Mouse (Mus musculus): ENCODE measurements at regions not wholly inside any gene's neighbourhood (a gene's known extent, or its start where the extent isn't known, plus 50 kb on each side); places are given as distances from the start of the nearest gene placed in this dataset.

GRCm38 (mm10) chr1:176618896-176619295 is 195.0 kb downstream of the Cep170 start:
- Histone ChIP-seq H3K9ac (ENCODE audit: low read depth, low read length) (no peak overlapping the region), H3K36me3 (ENCODE audit: control insufficient read depth, insufficient read depth, low read length) (no peaks in the 10 kb centered on the region), H3K4me1 (ENCODE audit: control insufficient read depth, insufficient read depth, low read length) (no peaks in the 10 kb centered on the region), H3K27ac (replicated peaks; ENCODE audit: insufficient read depth, low read depth, low read length) (no peak overlapping the region), H3K27me3 (ENCODE audit: control insufficient read depth, insufficient read depth, low read length) (no peaks in the 10 kb centered on the region), H3K79me2 (ENCODE audit: control insufficient read depth, insufficient read depth, low read length) (no peaks in the 10 kb centered on the region), H3K4me3 (ENCODE audit: insufficient read depth, low read depth, low read length) (no peak overlapping the region)
- TF ChIP-seq CTCF (IDR thresholded peaks at IDR 0.05; ENCODE audit: low read depth, low read length), result no peak
- no peak for TF ChIP-seq POLR2A (IDR thresholded peaks at IDR 0.05; ENCODE audit: extremely low read depth, insufficient read depth, low read length)
- no peak for DNase-seq (ENCODE audit: extremely low read depth, low read depth, low spot score)
- WGBS, result 70% methylated on average over 4 of the region's 4 CpGs

GRCm38 (mm10) chr1:176615673-176616072 is 198.2 kb downstream of the Cep170 start:
- Histone ChIP-seq H3K27me3 (ENCODE audit: control insufficient read depth, insufficient read depth, low read length) (no peaks in the 10 kb centered on the region), H3K4me3 (ENCODE audit: insufficient read depth, low read depth, low read length) (no peak overlapping the region), H3K79me2 (ENCODE audit: control insufficient read depth, insufficient read depth, low read length) (no peaks in the 10 kb centered on the region), H3K9ac (ENCODE audit: low read depth, low read length) (no peak overlapping the region), H3K4me1 (ENCODE audit: control insufficient read depth, insufficient read depth, low read length) (no peaks in the 10 kb centered on the region), H3K36me3 (ENCODE audit: control insufficient read depth, insufficient read depth, low read length) (no peaks in the 10 kb centered on the region), H3K27ac (replicated peaks; ENCODE audit: insufficient read depth, low read depth, low read length) (no peak overlapping the region)
- no peak for DNase-seq (ENCODE audit: extremely low read depth, low read depth, low spot score)
- TF ChIP-seq POLR2A (IDR thresholded peaks at IDR 0.05; ENCODE audit: extremely low read depth, insufficient read depth, low read length), result no peak
- TF ChIP-seq CTCF (IDR thresholded peaks at IDR 0.05; ENCODE audit: low read depth, low read length), result no peak
- WGBS, result 75% methylated on average over 2 of the region's 2 CpGs

GRCm38 (mm10) chr1:176594312-176594711 is 219.6 kb downstream of the Cep170 start:
- DNase-seq (ENCODE audit: extremely low read depth, low read depth, low spot score), result no peak
- WGBS, result 65% methylated on average over 2 of the region's 2 CpGs
- no peaks in the 10 kb centered on the region for H3K27me3 ChIP-seq (ENCODE audit: control insufficient read depth, insufficient read depth, low read length)
- H3K79me2 ChIP-seq (ENCODE audit: control insufficient read depth, insufficient read depth, low read length), result no peaks in the 10 kb centered on the region
- no peak overlapping the region for H3K4me3 ChIP-seq (ENCODE audit: insufficient read depth, low read depth, low read length)
- no peak overlapping the region for H3K9ac ChIP-seq (ENCODE audit: low read depth, low read length)
- no peaks in the 10 kb centered on the region for H3K36me3 ChIP-seq (ENCODE audit: control insufficient read depth, insufficient read depth, low read length)
- no peaks in the 10 kb centered on the region for H3K4me1 ChIP-seq (ENCODE audit: control insufficient read depth, insufficient read depth, low read length)
- TF ChIP-seq CTCF (IDR thresholded peaks at IDR 0.05; ENCODE audit: low read depth, low read length) (no peak), POLR2A (IDR thresholded peaks at IDR 0.05; ENCODE audit: extremely low read depth, insufficient read depth, low read length) (no peak)
- no peak overlapping the region for H3K27ac ChIP-seq (replicated peaks; ENCODE audit: insufficient read depth, low read depth, low read length)

DNA sequence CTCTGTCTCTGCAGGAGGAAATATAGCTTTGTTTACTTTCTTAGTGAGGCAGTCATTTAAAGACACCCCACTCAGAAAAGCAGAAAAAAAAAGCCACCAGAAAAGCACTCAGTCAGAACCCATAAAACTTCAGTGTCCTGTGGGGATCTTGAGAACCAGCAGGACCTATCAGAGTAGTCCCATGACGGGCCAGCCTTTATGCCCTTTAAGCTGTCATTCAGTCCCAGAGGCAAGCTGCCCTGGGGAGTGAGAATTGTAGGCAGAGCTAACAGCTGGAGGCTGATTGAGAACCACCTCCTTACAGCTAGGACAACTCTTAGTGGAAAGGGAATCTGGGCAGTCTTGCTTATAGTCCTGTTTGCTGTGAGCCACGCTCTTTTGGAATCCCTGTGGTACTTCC is 225.7 kb downstream of the Cep170 start:
- no peak overlapping the region for H3K4me3 ChIP-seq (ENCODE audit: insufficient read depth, low read depth, low read length)
- TF ChIP-seq POLR2A (IDR thresholded peaks at IDR 0.05; ENCODE audit: extremely low read depth, insufficient read depth, low read length) (no peak), CTCF (IDR thresholded peaks at IDR 0.05; ENCODE audit: low read depth, low read length) (no peak)
- H3K79me2 ChIP-seq (ENCODE audit: control insufficient read depth, insufficient read depth, low read length), result no peaks in the 10 kb centered on the region
- no peaks in the 10 kb centered on the region for H3K4me1 ChIP-seq (ENCODE audit: control insufficient read depth, insufficient read depth, low read length)
- no peak for DNase-seq (ENCODE audit: extremely low read depth, low read depth, low spot score)
- WGBS, result 50% methylated on average over 2 of the region's 2 CpGs
- no peak overlapping the region for H3K27ac ChIP-seq (replicated peaks; ENCODE audit: insufficient read depth, low read depth, low read length)
- no peaks in the 10 kb centered on the region for H3K27me3 ChIP-seq (ENCODE audit: control insufficient read depth, insufficient read depth, low read length)
- no peaks in the 10 kb centered on the region for H3K36me3 ChIP-seq (ENCODE audit: control insufficient read depth, insufficient read depth, low read length)
- H3K9ac ChIP-seq (ENCODE audit: low read depth, low read length), result no peak overlapping the region

DNA sequence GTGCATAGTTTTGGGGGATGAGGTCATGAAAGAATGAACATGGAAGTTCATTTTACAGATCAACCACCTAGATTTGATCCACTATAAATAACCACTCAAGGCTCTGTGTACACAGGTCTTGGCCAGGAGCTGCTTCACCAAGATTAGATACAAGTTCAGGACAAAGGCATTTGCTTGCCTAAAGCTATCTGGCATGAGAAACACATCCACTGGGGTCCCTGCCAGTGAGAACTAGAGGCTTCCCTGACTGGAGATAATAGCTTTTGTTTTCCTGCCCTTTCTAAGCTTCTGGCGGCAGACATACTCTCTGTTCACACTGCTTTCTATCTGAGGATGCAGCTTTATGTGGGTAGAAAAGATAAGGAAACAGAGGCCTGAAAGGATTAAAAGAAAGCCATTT is 240.2 kb downstream of the Cep170 start:
- no peak overlapping the region for H3K27ac ChIP-seq (replicated peaks; ENCODE audit: insufficient read depth, low read depth, low read length)
- H3K9ac ChIP-seq (ENCODE audit: low read depth, low read length), result no peak overlapping the region
- 14% methylated on average over 1 of the region's 1 CpGs for WGBS
- TF ChIP-seq POLR2A (IDR thresholded peaks at IDR 0.05; ENCODE audit: extremely low read depth, insufficient read depth, low read length) (no peak), CTCF (IDR thresholded peaks at IDR 0.05; ENCODE audit: low read depth, low read length) (no peak)
- H3K36me3 ChIP-seq (ENCODE audit: control insufficient read depth, insufficient read depth, low read length), result no peaks in the 10 kb centered on the region
- no peak for DNase-seq (ENCODE audit: extremely low read depth, low read depth, low spot score)
- no peak overlapping the region for H3K4me3 ChIP-seq (ENCODE audit: insufficient read depth, low read depth, low read length)
- H3K4me1 ChIP-seq (ENCODE audit: control insufficient read depth, insufficient read depth, low read length), result no peaks in the 10 kb centered on the region
- H3K79me2 ChIP-seq (ENCODE audit: control insufficient read depth, insufficient read depth, low read length), result no peaks in the 10 kb centered on the region
- no peaks in the 10 kb centered on the region for H3K27me3 ChIP-seq (ENCODE audit: control insufficient read depth, insufficient read depth, low read length)

DNA sequence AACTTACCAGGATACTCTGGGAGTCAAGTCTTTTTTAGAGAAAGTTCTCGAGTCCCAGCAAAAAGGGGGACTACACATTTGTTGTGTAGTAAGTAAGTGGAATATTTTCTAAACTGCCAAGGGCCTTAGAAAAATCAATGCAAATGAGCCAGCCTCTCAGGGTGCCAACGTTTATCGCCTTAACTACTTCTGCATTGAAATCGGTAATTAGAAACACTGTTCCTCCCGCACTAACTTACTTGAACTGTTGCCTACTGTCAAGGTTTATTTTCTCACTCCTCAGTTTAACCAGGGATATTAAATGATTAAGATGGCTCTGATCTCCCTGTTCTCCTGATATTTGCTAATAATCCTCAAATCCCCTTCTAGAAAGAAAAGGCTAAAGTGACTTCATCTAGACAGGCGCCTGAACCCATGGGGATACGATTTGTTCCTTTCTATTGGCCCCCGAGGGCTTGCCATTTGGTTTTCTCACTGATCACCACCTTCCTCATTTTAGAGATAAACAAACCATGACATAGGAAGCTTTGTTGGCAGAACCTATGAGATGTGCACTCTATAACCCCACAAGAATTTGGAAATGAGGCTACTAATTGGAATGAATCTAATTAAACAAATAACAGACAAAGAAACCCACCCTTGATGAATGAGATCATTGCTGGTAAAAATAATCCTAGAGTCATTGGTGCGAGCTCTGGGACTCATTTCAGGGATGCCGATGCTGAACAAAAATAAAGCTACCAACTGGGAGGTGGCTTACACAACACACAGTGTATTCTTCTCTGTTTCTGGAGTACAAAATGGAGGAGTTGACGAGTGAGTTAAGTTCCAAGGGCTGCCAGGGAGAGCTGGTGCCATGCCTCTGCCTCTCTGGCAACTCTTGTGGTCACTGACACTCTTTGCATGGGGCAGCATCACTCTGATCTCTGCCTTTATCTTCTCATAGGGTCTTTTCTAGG is 255.1 kb downstream of the Cep170 start:
- H3K4me1 ChIP-seq (ENCODE audit: control insufficient read depth, insufficient read depth, low read length), result no peaks in the 10 kb centered on the region
- no peaks in the 10 kb centered on the region for H3K36me3 ChIP-seq (ENCODE audit: control insufficient read depth, insufficient read depth, low read length)
- no peak overlapping the region for H3K9ac ChIP-seq (ENCODE audit: low read depth, low read length)
- no peak overlapping the region for H3K4me3 ChIP-seq (ENCODE audit: insufficient read depth, low read depth, low read length)
- H3K27me3 ChIP-seq (ENCODE audit: control insufficient read depth, insufficient read depth, low read length), result no peaks in the 10 kb centered on the region
- DNase-seq (ENCODE audit: extremely low read depth, low read depth, low spot score), result no peak
- TF ChIP-seq CTCF (IDR thresholded peaks at IDR 0.05; ENCODE audit: low read depth, low read length) (no peak), POLR2A (IDR thresholded peaks at IDR 0.05; ENCODE audit: extremely low read depth, insufficient read depth, low read length) (no peak)
- WGBS, result 73% methylated on average over 11 of the region's 11 CpGs
- H3K27ac ChIP-seq (replicated peaks; ENCODE audit: insufficient read depth, low read depth, low read length), result no peak overlapping the region
- H3K79me2 ChIP-seq (ENCODE audit: control insufficient read depth, insufficient read depth, low read length), result no peaks in the 10 kb centered on the region
